Mouse (Mus musculus) activated CD4-positive, CD25-positive, alpha-beta regulatory T cell (primary cell): ENCODE measurements around the gene Ccdc84. TPM values are rescaled to one million over a fixed set of nuclear protein-coding genes. Genes with fewer than 3 reads are reported as not detected.

ENCODE experiments used
- polyA plus RNA-seq, 2 experiments: library from polyadenylated mRNA; unstranded; fragments of 100-300 nt; shearing (Covaris generic); gene quantifications; one replicate each; pipeline ENCODE4 v1.2.1; 2017

Ccdc84 gene
- 10 to 100 TPM; 53.3 to 67.6 TPM for polyA plus RNA-seq

GRCm38 (mm10) chr9:44418519-44419385 is at the start of gene Ccdc84:
TSS of gene Ccdc84 (minus strand) at chr9:44418569.

GRCm38 (mm10) chr9:44454891-44455220 is 36.5 kb upstream of the Ccdc84 start, which contains the start of gene Upk2:
TSS of gene Upk2 (minus strand) at chr9:44454976.

DNA sequence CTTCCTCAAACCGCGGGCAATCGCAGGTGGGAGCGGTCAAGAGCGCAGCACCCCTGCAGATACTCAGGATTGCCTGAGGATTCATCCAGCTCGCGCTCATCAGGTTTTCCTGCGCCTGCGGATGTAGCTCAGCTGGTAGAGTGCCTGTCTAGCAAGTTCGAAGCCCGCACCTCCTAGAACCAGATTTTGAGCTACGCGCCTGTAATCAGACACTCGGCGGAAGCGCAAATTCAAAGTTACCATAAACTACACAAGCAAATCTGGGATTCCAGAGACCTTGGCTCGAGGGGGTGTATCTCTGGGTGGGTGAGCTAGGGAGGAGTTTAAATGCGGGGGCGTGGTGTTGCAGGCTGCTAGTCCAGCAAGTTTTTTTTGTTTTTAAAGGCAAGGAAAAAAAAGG is 22.6 kb upstream of the Ccdc84 start, which contains the start of gene Foxr1:
Gene Foxr1 (minus strand): TSS at position 176 of the 400 bp plus-strand sequence.

GRCm38 (mm10) chr9:44406906-44407751 is 11.2 kb downstream of the Ccdc84 start, which contains the start of the genes Rps25 and Trappc4:
TSS of gene Rps25 (plus strand) at chr9:44407139.
TSS of gene Trappc4 (minus strand) at chr9:44407600.

DNA sequence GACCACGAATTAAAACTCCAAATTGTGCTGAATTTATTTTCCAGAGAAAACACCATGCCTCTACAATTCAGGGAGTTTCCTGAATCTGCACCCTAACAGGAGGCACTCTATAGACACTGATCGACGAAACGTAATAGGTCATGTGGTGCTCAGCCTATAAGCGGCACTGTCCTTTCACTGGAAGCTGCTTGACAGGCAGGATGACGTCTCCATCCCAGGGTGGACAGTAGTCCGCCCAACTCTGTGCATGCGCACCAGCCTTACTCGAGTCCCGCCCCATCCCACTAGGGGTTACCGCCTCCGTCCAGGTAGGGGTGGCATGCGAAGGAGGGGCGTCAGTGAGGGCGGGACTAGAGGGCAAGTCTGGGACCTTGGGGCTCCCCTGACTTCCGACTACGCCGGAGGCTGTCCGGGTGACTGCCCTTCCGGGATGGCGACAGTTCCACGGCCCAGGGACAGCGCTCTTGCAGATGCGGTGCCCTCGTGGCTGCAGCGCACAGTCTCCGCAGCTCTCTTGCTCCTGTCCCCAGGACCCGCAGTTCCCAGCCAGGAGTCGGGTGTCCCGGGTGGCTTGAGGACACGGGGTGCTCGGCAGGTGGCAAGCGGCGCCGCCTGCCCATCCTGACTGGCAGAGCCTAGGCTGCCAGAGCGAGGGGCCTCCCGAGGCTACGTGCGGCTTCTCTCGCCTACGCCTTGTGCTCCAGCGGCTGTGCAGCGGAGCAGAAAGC is 21.5 kb downstream of the Ccdc84 start, which contains the start of gene Slc37a4:
Gene Slc37a4 (plus strand): TSS at position 169 of the 728 bp plus-strand sequence.

DNA sequence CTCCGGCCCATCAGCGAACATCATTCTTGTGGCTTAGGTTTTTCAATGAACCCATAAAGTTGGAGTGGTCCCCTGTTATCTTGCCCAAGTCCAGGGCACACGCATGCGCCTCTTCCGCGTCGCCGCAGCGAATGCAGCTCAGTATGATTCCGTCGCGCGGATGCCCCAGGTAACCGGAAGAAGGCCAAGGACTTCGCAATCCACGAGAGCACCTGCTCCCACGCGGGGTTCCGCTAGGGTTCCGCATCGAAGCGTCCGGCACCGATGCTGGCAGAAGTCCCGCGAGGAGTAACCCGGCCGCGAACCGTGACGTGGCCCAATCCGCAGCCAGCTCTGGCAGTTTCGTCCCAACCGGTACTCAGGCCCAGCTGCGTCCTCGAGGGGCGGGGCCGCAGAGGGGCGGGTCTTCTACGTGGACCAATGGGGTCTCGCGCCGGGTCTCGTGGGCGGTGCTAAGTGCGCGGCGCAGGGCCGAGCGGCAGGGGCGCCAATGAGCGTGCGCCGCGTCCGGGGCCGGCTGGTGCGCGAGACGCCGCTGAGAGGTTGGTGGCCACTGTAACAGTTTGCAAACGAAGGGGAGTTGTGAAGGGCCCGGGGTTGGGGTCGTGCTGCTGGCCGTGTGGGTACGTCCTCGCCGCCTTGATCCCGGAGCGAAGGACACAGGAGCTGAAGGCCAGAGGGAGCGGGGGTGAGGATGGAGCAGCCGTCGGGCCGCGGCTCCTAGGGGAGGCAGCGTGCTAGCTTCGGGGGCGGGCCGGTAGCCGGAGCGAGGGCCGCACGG is 39.1 kb downstream of the Ccdc84 start, which contains the start of gene Hyou1:
Gene Hyou1 (plus strand): TSS at position 437 of the 781 bp plus-strand sequence.

GRCm38 (mm10) chr9:44361190-44361917 is 57.0 kb downstream of the Ccdc84 start, which contains the start of gene Vps11:
TSS of gene Vps11 (minus strand) at chr9:44361670.

Other genes with a start within 250 kb of the Ccdc84 start
- gene Cbl, start 184.5 kb downstream of the Ccdc84 start, polyA plus RNA-seq: 10 to 100 TPM; 34.0 to 44.8 TPM
- not detected for gene Ccdc153, start 177.9 kb downstream of the Ccdc84 start, polyA plus RNA-seq
- under 1 TPM in 1 of 2 experiments, not detected in 1; 0.29 TPM for gene Pdzd3, start 167.1 kb downstream of the Ccdc84 start, polyA plus RNA-seq
- 10 to 100 TPM in 1 of 2 experiments, 1 to 10 TPM in 1; 4.7 to 19.8 TPM for gene Nlrx1, start 150.0 kb downstream of the Ccdc84 start, polyA plus RNA-seq
- gene Abcg4, start 130.0 kb downstream of the Ccdc84 start, polyA plus RNA-seq: under 1 TPM; 0.23 to 0.47 TPM
- 10 to 100 TPM; 19.1 to 24.3 TPM for gene Hinfp, start 112.9 kb downstream of the Ccdc84 start, polyA plus RNA-seq
- 10 to 100 TPM; 11.9 to 17.2 TPM for gene C2cd2l, start 98.3 kb downstream of the Ccdc84 start, polyA plus RNA-seq
- 10 to 100 TPM; 21.2 to 25.6 TPM for gene Dpagt1, start 92.5 kb downstream of the Ccdc84 start, polyA plus RNA-seq
- gene H2afx, start 83.9 kb downstream of the Ccdc84 start, polyA plus RNA-seq: 10 to 100 TPM; 91.6 to 95.0 TPM
- 10 to 100 TPM; 49.9 to 72.7 TPM for gene Hmbs, start 74.3 kb downstream of the Ccdc84 start, polyA plus RNA-seq
- gene Vps11, start 56.9 kb downstream of the Ccdc84 start, polyA plus RNA-seq: 10 to 100 TPM; 42.5 to 45.4 TPM
- gene Hyou1, start 39.1 kb downstream of the Ccdc84 start, polyA plus RNA-seq: 10 to 100 TPM in 1 of 2 experiments, 1 to 10 TPM in 1; 8.6 to 14.9 TPM
- gene Slc37a4, start 21.7 kb downstream of the Ccdc84 start, polyA plus RNA-seq: 10 to 100 TPM; 29.2 to 31.4 TPM
- gene Rps25, start 11.4 kb downstream of the Ccdc84 start, polyA plus RNA-seq: 1,000 to 10,000 TPM; 1,382 to 2,409 TPM
- 100 to 1,000 TPM; 118 to 138 TPM for gene Trappc4, start 11.0 kb downstream of the Ccdc84 start, polyA plus RNA-seq
- under 1 TPM; 0.19 to 0.75 TPM for gene Foxr1, start 22.6 kb upstream of the Ccdc84 start, polyA plus RNA-seq
- not detected for gene Upk2, start 36.4 kb upstream of the Ccdc84 start, polyA plus RNA-seq
- 10 to 100 TPM; 14.8 to 24.6 TPM for gene Bcl9l, start 64.3 kb upstream of the Ccdc84 start, polyA plus RNA-seq
- 10 to 100 TPM; 18.4 to 24.1 TPM for gene Cxcr5, start 143.3 kb upstream of the Ccdc84 start, polyA plus RNA-seq
- gene Ddx6, start 186.3 kb upstream of the Ccdc84 start, polyA plus RNA-seq: 10 to 100 TPM; 44.8 to 45.3 TPM